Mouse (Mus musculus) right cerebral cortex, postnatal 14 days (tissue): ENCODE measurements at regions not wholly inside any gene's neighbourhood (a gene's known extent, or its start where the extent isn't known, plus 50 kb on each side); places are given as distances from the start of the nearest gene placed in this dataset.

Source experiments
- DNase-seq: peaks from one replicate; pipeline ENCODE4 v3.0.0; 2022

- DNase-seq, result no peak
Observed at GRCm38 (mm10) chr5:146684429-146684828, 99.4 kb upstream of the Gpr12 start.

- DNase-seq, result no peak
Observed at GRCm38 (mm10) chr5:146683554-146683953, 98.5 kb upstream of the Gpr12 start.

GRCm38 (mm10) chr5:146682893-146683292, 97.9 kb upstream of the Gpr12 start:
- no peak for DNase-seq

- DNase-seq, result no peak
Observed at GRCm38 (mm10) chr5:146681512-146681911, 96.5 kb upstream of the Gpr12 start.

- no peak for DNase-seq
Observed at GRCm38 (mm10) chr5:146679198-146679681, 94.2 kb upstream of the Gpr12 start.

- no peak for DNase-seq
Observed at GRCm38 (mm10) chr5:146678775-146679170, 93.7 kb upstream of the Gpr12 start.

- DNase-seq, result no peak
Observed at GRCm38 (mm10) chr5:146678049-146678774, 93.2 kb upstream of the Gpr12 start.

- no peak for DNase-seq
Observed at GRCm38 (mm10) chr5:146677151-146677515, 92.1 kb upstream of the Gpr12 start.

- peak; percentile 16 for DNase-seq
Observed at GRCm38 (mm10) chr5:146676470-146677150, 91.6 kb upstream of the Gpr12 start.

- DNase-seq, result no peak
Observed at GRCm38 (mm10) chr5:146675887-146676277, 90.8 kb upstream of the Gpr12 start.

GRCm38 (mm10) chr5:146675006-146675886, 90.2 kb upstream of the Gpr12 start:
- peak; percentile 71 for DNase-seq

GRCm38 (mm10) chr5:146661751-146662150, 76.7 kb upstream of the Gpr12 start:
- DNase-seq, result no peak

- DNase-seq, result no peak
Observed at GRCm38 (mm10) chr5:146657228-146657627, 72.2 kb upstream of the Gpr12 start.

GRCm38 (mm10) chr5:146655394-146655793, 70.4 kb upstream of the Gpr12 start:
- DNase-seq, result no peak

- no peak for DNase-seq
Observed at GRCm38 (mm10) chr5:146653686-146654450, 68.8 kb upstream of the Gpr12 start.

GRCm38 (mm10) chr5:146652874-146653273, 67.8 kb upstream of the Gpr12 start:
- no peak for DNase-seq

GRCm38 (mm10) chr5:146648519-146649060, 63.6 kb upstream of the Gpr12 start:
- no peak for DNase-seq

GRCm38 (mm10) chr5:146647628-146648380, 62.8 kb upstream of the Gpr12 start:
- no peak for DNase-seq

GRCm38 (mm10) chr5:146644499-146644898, 59.5 kb upstream of the Gpr12 start:
- peak; percentile 53 for DNase-seq

GRCm38 (mm10) chr5:146641931-146642330, 56.9 kb upstream of the Gpr12 start:
- no peak for DNase-seq

- DNase-seq, result no peak
Observed at GRCm38 (mm10) chr5:146636859-146637258, 51.8 kb upstream of the Gpr12 start.
